Mouse (Mus musculus) embryonic stem cell, embryonic (primary cell): ENCODE results near the gene Dgkq.

Experiments used
- CTCF ChIA-PET, 4 experiments: fragments of 300-600 bp in 2 of 4; fragments of 350-600 bp in 2 of 4; sonication (Branson Sonifier 250); formaldehyde crosslinking; loops; one replicate each; lab custom pipeline; 2022; ENCODE audit warnings: inconsistent platforms in 2 of 4; lab: Charles Lee
- POLR2A ChIA-PET, 4 experiments: fragments of 300-600 bp in 2 of 4; fragments of 350-600 bp in 2 of 4; sonication (Branson Sonifier 250); formaldehyde crosslinking; loops; one replicate each; lab custom pipeline; 2022; ENCODE audit warnings: antibody characterized with exemption in 4 of 4, inconsistent platforms in 1 of 4; lab: Charles Lee

The Dgkq gene

DNA sequence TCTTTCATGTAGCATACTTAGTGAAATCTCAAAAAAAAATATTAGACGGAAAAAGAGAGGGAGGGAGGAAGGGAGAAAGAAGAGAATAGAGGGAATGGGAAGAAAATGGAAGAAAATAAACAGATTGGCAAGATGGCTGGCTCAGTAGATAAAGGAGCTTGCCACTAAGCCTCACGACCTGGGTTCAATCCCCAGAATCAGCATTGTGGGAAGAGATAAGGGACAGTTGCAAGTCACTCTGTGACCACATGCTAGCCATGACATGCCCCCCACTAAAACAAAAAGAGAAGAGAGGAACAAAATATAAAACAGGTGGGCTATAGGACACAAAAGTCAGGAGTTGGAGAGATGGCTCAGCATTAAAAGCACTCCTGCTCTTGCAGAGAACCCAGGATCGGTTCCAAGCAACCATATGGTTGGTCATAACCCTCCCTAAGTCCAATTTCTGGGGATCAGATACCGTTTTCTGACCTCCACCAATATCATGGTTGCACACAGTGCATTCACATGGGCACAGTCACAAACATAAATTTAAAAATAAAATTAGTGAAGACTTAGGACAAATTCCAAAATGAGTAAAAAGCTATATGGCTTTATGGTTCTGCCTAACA lies 43.3 kb downstream of the Dgkq start:
- POLR2A ChIA-PET, result interaction anchor here in 1 of 4 experiments (1.5 to 5.4 kb wide), 2 partner anchors 10 to 13 kb away, joined by 6 to 22 read pairs; no protein-coding TSS in a partner anchor
- CTCF ChIA-PET, result no interaction called here

DNA sequence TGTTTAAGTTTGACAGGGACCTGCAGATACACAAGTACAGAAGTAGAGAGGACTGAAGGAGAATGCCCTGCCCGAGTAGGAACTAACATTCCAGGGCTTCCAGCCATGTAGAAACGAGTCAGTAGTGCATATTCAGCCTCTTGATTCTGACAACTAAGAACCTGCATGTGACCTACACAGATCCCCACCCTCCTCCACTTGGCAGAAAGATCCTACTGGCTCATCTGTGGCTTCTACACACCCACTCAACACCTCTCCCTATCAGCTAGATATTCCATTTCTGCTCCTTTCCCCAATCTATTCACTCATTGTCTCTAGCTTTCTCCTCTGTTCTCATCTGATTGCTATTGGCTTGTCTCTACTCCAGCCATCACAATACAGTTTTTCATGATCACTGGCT lies 47.6 kb downstream of the Dgkq start:
- CTCF ChIA-PET, result no interaction called here
- POLR2A ChIA-PET, result no interaction called here

- CTCF ChIA-PET, result no interaction called here
- POLR2A ChIA-PET, result interaction anchor here in 1 of 4 experiments (1.4 kb wide), 1 partner anchor 11 kb away, joined by 4 read pairs; no protein-coding TSS in a partner anchor
Observed at GRCm38 (mm10) chr5:108610426-108610825, 59.0 kb downstream of the Dgkq start.

- ChIA-PET POLR2A (interaction anchor here in 2 of 4 experiments (0.6 to 0.9 kb wide), 2 partner anchors 21 to 154 kb away, joined by 3 to 4 read pairs; partner anchors contain the start of gene Mfsd7a (in 1 of the 2)), CTCF (no interaction called here)
Observed at GRCm38 (mm10) chr5:108602537-108602936, 66.9 kb downstream of the Dgkq start.

DNA sequence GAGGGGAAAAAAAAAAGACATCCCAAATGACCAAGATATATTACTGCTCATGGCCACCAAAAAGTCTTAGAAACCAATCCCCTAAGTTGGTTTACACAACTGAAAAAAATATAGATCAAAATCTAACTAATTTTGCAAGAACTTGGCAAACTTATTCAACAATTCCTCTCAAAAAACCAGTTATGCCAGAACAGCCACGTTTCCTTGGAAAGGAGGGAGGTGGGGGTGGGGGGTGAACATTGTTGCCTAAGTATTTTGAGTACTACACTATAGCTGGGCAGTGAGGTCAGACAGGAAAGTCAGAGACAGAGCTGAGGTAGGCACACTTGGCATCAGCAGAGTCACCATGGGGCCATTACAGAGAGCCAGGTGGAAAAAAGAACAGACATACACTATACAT lies 69.5 kb downstream of the Dgkq start:
- ChIA-PET POLR2A (no interaction called here), CTCF (no interaction called here)
